Mouse (Mus musculus) embryonic facial prominence, embryonic 12.5 days (tissue): ENCODE data around the gene Uvrag. TPM values are rescaled to one million over a fixed set of nuclear protein-coding genes. Genes with fewer than 3 reads are reported as not detected.

Source experiments
- ATAC-seq: fragments of 200-750 bp; cut with Nextera tagmentation; 2 replicates; pipeline ENCODE4 v1.8.0; 2017; ENCODE audit not compliant: insufficient number of reproducible peaks, insufficient read depth, low FRiP score, low TSS enrichment
- H3K27ac ChIP-seq: fragments of 300-500 bp; sonication (generic); 2 replicates; pipeline ENCODE4 v1.5.1; 2016; ENCODE audit warnings: mild to moderate bottlenecking
- H3K27me3 ChIP-seq: fragments of 300-500 bp; sonication (generic); 2 replicates; pipeline ENCODE4 v1.6.1; 2016; ENCODE audit warnings: mild to moderate bottlenecking, moderate library complexity
- H3K36me3 ChIP-seq: fragments of 300-500 bp; sonication (generic); 2 replicates; pipeline ENCODE4 v1.6.1; 2016; ENCODE audit warnings: mild to moderate bottlenecking
- H3K4me1 ChIP-seq: fragments of 300-500 bp; sonication (generic); 2 replicates; pipeline ENCODE4 v1.6.1; 2016
- H3K4me2 ChIP-seq: fragments of 300-500 bp; sonication (generic); replicated peaks from 2 replicates; pipeline ENCODE4 v1.6.1; 2016; ENCODE audit warnings: mild to moderate bottlenecking, moderate library complexity
- H3K4me3 ChIP-seq: fragments of 300-500 bp; sonication (generic); 2 replicates; pipeline ENCODE4 v1.5.1; 2016; ENCODE audit warnings: mild to moderate bottlenecking
- H3K9ac ChIP-seq: fragments of 300-500 bp; sonication (generic); 2 replicates; pipeline ENCODE4 v1.6.1; 2016; ENCODE audit warnings: mild to moderate bottlenecking, moderate library complexity
- H3K9me3 ChIP-seq: fragments of 300-500 bp; sonication (generic); 2 replicates; pipeline ENCODE4 v1.6.1; 2016; ENCODE audit warnings: mild to moderate bottlenecking, moderate library complexity
- WGBS: fragments of 180-500 bp; shearing (Covaris S2); methylation state at CpG from one replicate; pipeline ENCODE4 v1.1.7; 2016; 5-methylcytosine and 5-hydroxymethylcytosine counted together
- polyA plus RNA-seq: library from polyadenylated mRNA; unstranded; fragments of >200 nt; fragmentation: Nextera tagmentation; extraction: Ambion mirVana; gene quantifications from 2 replicates; pipeline ENCODE4 v1.2.1, GENCODE M21; 2016

Uvrag gene
- polyA plus RNA-seq, 1 experiment from 2014 or later: 20.2 TPM

DNA sequence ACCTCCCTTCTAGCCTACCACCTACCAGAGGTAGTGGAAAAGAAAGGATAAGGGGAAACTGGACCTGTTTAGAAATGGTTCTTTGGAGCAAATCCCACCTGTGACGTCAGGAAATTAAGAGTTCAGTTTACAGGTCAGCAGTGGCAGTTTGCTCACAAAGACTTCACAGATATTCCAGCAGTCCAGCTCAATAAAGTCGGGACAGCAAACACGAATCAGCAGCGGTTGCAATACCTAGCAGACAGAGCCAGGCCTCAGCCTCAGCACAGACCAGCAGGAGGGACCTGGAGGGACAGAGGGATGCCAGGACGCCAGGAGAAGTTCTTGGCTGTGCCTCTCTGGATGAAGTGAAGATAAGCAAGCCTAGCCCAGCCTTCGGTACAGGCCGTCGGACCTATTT is 108.9 kb downstream of the Uvrag start:
- H3K27ac ChIP-seq: no peak overlapping the region
- H3K4me1 ChIP-seq: peaks cover 4% of the 10 kb centered on the region; the same call in 1 of the 2 replicates
- 91% methylated on average over 8 of the region's 8 CpGs for whole genome bisulfite sequencing
- H3K27me3 ChIP-seq: no peaks in the 10 kb centered on the region
- H3K4me2 ChIP-seq: no peak overlapping the region
- ATAC-seq: no peak
- no peaks in the 10 kb centered on the region for H3K9me3 ChIP-seq
- no peaks in the 10 kb centered on the region for H3K36me3 ChIP-seq
- H3K4me3 ChIP-seq: no peak overlapping the region
- H3K9ac ChIP-seq: no peak overlapping the region

DNA sequence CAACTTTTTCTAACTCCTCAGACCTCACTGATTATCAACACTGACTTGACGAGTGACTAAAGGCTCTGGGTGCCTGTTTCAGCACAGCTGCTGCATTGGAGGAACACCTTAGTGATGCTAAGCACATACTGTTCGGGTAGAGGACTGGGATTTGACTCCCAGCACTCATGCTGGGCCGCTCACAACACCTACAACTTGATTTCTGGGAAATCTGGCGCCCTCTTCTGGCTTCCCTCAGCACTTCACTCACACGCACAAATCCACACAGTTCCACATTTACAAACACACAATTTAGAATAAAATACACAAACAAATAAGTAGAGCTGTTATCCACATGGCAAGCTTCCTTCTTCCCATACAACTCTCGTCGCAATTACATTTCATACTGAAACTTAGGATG is 112.8 kb downstream of the Uvrag start:
- Histone ChIP-seq H3K4me1 (no peaks in the 10 kb centered on the region; the same call in 1 of the 2 replicates), H3K36me3 (no peaks in the 10 kb centered on the region), H3K4me3 (no peak overlapping the region), H3K27ac (no peak overlapping the region), H3K4me2 (no peak overlapping the region), H3K27me3 (no peaks in the 10 kb centered on the region), H3K9me3 (no peaks in the 10 kb centered on the region), H3K9ac (no peak overlapping the region)
- WGBS: 83% methylated on average over 7 of the region's 7 CpGs
- no peak for ATAC-seq

DNA sequence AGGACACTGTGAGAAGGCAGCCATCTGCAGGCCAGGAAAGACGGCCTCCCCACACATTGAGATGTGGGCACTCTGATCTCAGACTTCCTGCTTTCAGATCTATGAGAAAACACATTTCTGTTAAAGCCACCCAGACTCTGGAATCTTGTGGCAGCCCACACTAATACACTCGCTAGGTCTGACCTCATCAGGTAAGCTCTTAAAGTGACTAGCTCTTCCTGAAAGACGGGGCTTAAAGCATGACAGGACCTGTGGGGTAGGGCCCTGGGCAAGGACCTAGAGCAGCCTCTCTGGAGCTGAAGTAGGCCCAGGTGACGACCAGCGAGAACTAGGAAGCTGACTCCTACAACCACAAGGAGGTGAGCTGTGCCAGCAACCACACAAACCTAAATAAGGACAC is 113.8 kb downstream of the Uvrag start:
- H3K9ac ChIP-seq: no peak overlapping the region
- 75% methylated on average over 5 of the region's 5 CpGs for WGBS

DNA sequence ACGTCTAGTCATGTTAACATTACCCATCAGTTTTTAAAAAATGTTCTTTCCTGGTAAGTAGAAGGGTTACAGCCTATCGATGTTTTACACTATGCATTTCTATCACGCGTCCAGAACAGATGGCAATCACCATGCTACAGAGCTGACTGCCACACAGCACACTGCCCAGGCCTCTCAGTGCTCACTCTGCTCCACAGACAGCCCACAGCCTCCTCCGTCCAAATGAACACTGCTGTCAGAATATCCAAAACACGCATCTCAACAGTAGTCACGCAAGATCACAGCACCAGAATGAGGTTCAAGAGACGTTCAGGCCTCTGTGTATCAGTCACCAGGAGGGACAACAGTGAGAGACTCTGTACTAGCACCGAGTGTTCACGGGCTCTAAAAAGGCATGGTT is 115.0 kb downstream of the Uvrag start:
- no peak overlapping the region for H3K4me3 ChIP-seq
- H3K4me1 ChIP-seq: peaks cover 3% of the 10 kb centered on the region; the same call in 1 of the 2 replicates
- H3K9ac ChIP-seq: no peak overlapping the region
- no peak overlapping the region for H3K27ac ChIP-seq
- no peak overlapping the region for H3K4me2 ChIP-seq
- H3K9me3 ChIP-seq: no peaks in the 10 kb centered on the region
- ATAC-seq: no peak
- H3K36me3 ChIP-seq: no peaks in the 10 kb centered on the region
- no peaks in the 10 kb centered on the region for H3K27me3 ChIP-seq
- WGBS: 91% methylated on average over 10 of the region's 10 CpGs

More for the DNA sequence above, 113.8 kb downstream of the Uvrag start:
- H3K9me3 ChIP-seq: no peaks in the 10 kb centered on the region
- H3K4me1 ChIP-seq: no peaks in the 10 kb centered on the region; the same call in 1 of the 2 replicates
- H3K36me3 ChIP-seq: no peaks in the 10 kb centered on the region
- no peaks in the 10 kb centered on the region for H3K27me3 ChIP-seq
- no peak for ATAC-seq
- no peak overlapping the region for H3K4me3 ChIP-seq
- H3K27ac ChIP-seq: no peak overlapping the region
- H3K4me2 ChIP-seq: no peak overlapping the region

DNA sequence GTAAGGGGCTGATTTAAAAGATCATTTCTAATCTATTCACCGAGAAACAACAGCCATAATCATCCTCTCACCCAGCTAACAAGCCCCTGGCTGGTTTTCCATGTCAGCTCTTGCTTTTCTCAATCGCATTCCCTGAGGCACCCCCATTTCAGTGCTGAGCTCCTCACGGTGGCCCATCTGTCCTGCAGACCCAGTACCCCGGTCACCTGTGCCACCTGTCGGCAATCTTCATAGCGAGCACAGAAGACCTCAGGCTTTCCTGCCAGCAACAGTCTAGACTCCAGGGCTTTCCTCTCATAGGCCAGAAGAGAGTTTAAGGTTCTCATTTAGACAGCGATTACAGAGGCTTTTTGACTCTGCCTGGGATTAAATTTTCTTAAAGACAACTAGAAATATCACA is 115.7 kb downstream of the Uvrag start:
- no peak overlapping the region for H3K4me3 ChIP-seq
- H3K27me3 ChIP-seq: no peaks in the 10 kb centered on the region
- WGBS: 75% methylated on average over 7 of the region's 7 CpGs
- no peak for ATAC-seq
- peaks cover 5% of the 10 kb centered on the region; the same call in 1 of the 2 replicates for H3K4me1 ChIP-seq
- H3K4me2 ChIP-seq: no peak overlapping the region
- H3K27ac ChIP-seq: no peak overlapping the region
- no peaks in the 10 kb centered on the region for H3K36me3 ChIP-seq
- no peak overlapping the region for H3K9ac ChIP-seq
- no peaks in the 10 kb centered on the region for H3K9me3 ChIP-seq

DNA sequence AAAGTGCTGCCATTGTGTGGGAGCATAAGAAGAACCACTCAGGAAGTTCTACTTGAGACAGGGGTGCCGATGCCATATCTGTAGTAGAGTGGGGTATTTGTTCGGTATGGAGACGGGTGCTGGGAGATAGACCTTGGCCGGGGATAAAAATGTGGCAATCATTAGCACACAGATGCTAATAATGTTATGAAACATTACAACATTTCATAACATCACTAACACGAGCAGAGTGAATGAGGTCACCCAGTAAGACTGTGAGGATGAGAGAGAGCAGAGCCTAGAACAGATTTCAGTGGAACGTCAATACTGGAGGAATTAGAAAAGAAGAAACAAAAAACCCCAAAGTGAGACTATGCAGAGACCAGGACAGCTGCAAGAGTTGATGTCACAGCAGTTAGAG is 116.2 kb downstream of the Uvrag start:
- H3K4me2 ChIP-seq: no peak overlapping the region
- peaks cover 6% of the 10 kb centered on the region; the same call in 1 of the 2 replicates for H3K4me1 ChIP-seq
- no peaks in the 10 kb centered on the region for H3K9me3 ChIP-seq
- no peaks in the 10 kb centered on the region for H3K27me3 ChIP-seq
- no peak for ATAC-seq
- H3K9ac ChIP-seq: no peak overlapping the region
- H3K4me3 ChIP-seq: no peak overlapping the region
- no peak overlapping the region for H3K27ac ChIP-seq
- 83% methylated on average over 6 of the region's 6 CpGs for WGBS
- no peaks in the 10 kb centered on the region for H3K36me3 ChIP-seq

DNA sequence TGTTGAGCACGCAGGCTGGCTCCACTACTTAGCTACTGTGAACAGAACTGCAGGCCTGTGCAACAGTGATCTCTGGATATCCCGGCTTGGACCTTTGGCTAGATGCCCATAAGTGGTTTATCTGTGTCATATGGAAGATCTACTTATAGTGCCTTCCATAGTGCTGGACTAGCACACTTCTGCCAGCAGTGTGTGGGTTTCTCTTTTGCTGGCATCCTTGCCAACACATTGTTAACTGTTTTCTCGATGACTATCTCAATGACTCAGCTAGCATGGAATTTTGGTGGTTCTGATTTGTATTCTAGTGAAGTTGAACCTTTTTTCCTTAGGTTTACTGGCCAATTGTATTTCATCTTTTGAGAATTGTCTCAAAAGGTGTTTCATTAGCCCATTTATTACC is 117.0 kb downstream of the Uvrag start:
- Histone ChIP-seq H3K4me3 (no peak overlapping the region), H3K36me3 (no peaks in the 10 kb centered on the region), H3K9ac (no peak overlapping the region), H3K27ac (no peak overlapping the region), H3K9me3 (no peaks in the 10 kb centered on the region), H3K27me3 (no peaks in the 10 kb centered on the region), H3K4me1 (peaks cover 6% of the 10 kb centered on the region; the same call in 1 of the 2 replicates), H3K4me2 (no peak overlapping the region)
- WGBS: 98% methylated on average over 3 of the region's 3 CpGs
- no peak for ATAC-seq

DNA sequence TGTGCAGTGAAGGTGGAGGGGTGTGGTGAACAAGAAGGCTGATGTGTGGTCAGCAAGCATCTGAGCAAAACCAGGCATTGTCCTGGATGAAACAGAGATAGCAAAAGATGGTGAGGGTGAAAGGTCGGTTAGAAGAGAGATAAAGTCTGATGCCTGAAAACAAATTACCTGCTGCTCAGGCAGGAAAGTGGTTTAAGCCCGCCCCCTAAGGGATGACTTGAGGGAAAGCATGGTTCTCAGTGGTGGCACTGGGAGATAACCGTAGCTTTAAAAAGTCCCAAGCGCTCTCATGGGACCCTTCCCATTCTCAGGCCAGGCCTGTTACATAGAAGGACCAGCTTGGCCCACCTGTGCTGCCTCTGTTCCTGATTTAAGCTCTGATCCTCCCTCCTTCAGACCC is 119.7 kb downstream of the Uvrag start:
- H3K4me3 ChIP-seq: no peak overlapping the region
- H3K4me2 ChIP-seq: no peak overlapping the region
- H3K27ac ChIP-seq: no peak overlapping the region
- 50% methylated on average over 4 of the region's 4 CpGs for WGBS
- H3K36me3 ChIP-seq: no peaks in the 10 kb centered on the region
- H3K4me1 ChIP-seq: peaks cover 6% of the 10 kb centered on the region; the same call in 1 of the 2 replicates
- H3K27me3 ChIP-seq: no peaks in the 10 kb centered on the region
- ATAC-seq: no peak
- H3K9me3 ChIP-seq: no peaks in the 10 kb centered on the region
- H3K9ac ChIP-seq: no peak overlapping the region

DNA sequence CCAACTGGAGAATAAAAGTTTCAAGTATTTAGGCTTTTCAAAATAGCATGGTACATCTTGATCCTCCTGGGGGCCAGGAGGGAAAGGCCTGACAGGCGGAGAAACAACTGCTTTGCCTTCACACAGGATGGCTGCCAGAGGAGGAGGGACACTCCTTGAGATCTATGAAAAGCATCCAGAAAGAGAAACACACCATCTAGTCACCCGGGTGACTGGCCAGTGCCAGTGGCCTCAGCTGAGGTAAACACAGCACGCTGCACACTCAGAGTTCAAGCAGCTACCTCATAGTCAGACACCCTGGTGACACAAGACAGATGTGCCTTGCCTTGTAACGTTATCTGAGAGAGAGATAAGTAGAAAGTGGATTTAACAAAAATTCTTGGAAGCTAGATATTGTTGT is 120.6 kb downstream of the Uvrag start:
- Histone ChIP-seq H3K4me3 (no peak overlapping the region), H3K27ac (no peak overlapping the region), H3K9me3 (no peaks in the 10 kb centered on the region), H3K4me2 (no peak overlapping the region), H3K27me3 (no peaks in the 10 kb centered on the region), H3K4me1 (peaks cover 8% of the 10 kb centered on the region; the same call in 1 of the 2 replicates), H3K36me3 (no peaks in the 10 kb centered on the region), H3K9ac (no peak overlapping the region)
- WGBS: 54% methylated on average over 4 of the region's 4 CpGs
- ATAC-seq: no peak

DNA sequence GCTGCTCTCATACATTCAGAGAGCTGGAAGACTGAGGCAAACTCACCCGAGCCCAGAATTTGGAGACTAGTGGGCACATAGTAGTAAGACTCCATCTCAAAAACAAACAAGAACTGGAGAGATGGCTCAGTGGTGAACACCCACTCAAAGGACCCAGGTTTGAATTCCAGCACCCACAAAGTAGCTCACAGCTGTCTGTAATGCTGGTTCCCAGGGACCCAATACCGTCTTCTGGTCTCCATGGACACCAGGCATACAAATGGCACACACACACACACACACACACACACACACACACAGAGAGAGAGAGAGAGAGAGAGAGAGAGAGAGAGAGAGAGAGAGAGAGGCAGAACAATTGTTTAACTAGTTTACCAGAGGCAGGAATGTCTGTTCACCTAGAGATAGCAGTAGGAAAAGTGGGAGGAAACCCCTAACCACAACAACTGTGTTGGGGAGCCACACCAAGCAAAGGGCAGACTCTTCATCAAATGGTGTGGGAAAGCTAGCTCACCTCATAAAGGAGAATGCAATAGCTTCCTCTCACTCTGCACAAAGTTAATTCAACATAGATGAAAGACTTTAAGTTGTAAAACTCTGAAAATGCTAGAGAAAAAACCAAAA is 123.6 kb downstream of the Uvrag start:
- no peaks in the 10 kb centered on the region for H3K9me3 ChIP-seq
- no peak overlapping the region for H3K27ac ChIP-seq
- no peak overlapping the region for H3K4me3 ChIP-seq
- H3K27me3 ChIP-seq: no peaks in the 10 kb centered on the region
- no peaks in the 10 kb centered on the region for H3K36me3 ChIP-seq
- H3K4me1 ChIP-seq: peaks cover 11% of the 10 kb centered on the region; the same call in 1 of the 2 replicates
- H3K4me2 ChIP-seq: no peak overlapping the region
- H3K9ac ChIP-seq: no peak overlapping the region
- ATAC-seq: no peak
- WGBS: 76% methylated on average over 2 of the region's 2 CpGs

DNA sequence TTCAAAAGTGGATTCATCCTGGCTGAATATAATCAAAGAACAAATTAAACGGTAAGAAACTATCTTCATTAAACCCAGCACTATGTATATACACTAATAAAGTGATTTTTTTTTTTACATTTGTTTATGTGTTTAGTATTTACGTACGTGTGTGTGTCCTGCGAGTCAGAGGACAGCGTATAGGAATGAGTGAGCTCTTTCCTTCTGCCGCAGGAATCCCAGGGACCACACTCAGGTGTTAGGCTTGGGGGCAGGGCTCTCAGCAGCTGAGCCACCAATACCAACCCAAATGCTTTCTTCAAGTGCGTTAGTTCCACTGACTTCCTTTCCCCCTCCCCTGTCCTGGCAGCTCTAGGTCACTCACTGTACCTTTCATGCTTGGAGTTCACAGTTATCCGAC is 125.0 kb downstream of the Uvrag start:
- H3K27me3 ChIP-seq: no peaks in the 10 kb centered on the region
- H3K4me1 ChIP-seq: peaks cover 8% of the 10 kb centered on the region; the same call in 1 of the 2 replicates
- 76% methylated on average over 8 of the region's 8 CpGs for WGBS
- no peaks in the 10 kb centered on the region for H3K9me3 ChIP-seq
- H3K4me3 ChIP-seq: no peak overlapping the region
- H3K9ac ChIP-seq: no peak overlapping the region
- no peaks in the 10 kb centered on the region for H3K36me3 ChIP-seq
- no peak overlapping the region for H3K27ac ChIP-seq
- no peak for ATAC-seq
- H3K4me2 ChIP-seq: no peak overlapping the region

DNA sequence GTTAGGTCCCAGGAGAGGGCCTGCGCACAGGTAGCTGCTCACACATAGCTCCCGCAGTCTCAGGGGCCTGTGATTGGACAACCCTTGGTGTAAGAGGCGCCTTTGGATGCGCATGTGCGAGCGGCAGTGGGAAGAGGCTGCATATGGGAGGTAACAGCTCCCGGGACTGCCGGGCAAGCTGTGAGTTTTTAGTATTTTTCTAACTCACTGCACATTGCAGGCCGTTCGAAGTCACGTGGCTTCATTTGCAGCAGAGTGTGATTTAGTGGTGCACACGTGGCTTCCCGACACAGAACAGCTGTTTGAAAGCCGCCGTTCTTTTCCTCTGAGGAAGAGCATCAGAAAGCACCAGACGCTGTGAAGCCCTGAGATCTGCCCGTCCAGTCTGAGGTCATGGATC is 125.5 kb downstream of the Uvrag start:
- no peak overlapping the region for H3K4me3 ChIP-seq
- H3K4me2 ChIP-seq: no peak overlapping the region
- H3K36me3 ChIP-seq: no peaks in the 10 kb centered on the region
- H3K27ac ChIP-seq: no peak overlapping the region
- H3K4me1 ChIP-seq: peaks cover 7% of the 10 kb centered on the region; the same call in 1 of the 2 replicates
- no peak for ATAC-seq
- no peaks in the 10 kb centered on the region for H3K27me3 ChIP-seq
- WGBS: 63% methylated on average over 17 of the region's 17 CpGs
- no peak overlapping the region for H3K9ac ChIP-seq
- no peaks in the 10 kb centered on the region for H3K9me3 ChIP-seq
